8 mouse cellular contexts compared by ENCODE assay signal in the genomic region with DNA sequence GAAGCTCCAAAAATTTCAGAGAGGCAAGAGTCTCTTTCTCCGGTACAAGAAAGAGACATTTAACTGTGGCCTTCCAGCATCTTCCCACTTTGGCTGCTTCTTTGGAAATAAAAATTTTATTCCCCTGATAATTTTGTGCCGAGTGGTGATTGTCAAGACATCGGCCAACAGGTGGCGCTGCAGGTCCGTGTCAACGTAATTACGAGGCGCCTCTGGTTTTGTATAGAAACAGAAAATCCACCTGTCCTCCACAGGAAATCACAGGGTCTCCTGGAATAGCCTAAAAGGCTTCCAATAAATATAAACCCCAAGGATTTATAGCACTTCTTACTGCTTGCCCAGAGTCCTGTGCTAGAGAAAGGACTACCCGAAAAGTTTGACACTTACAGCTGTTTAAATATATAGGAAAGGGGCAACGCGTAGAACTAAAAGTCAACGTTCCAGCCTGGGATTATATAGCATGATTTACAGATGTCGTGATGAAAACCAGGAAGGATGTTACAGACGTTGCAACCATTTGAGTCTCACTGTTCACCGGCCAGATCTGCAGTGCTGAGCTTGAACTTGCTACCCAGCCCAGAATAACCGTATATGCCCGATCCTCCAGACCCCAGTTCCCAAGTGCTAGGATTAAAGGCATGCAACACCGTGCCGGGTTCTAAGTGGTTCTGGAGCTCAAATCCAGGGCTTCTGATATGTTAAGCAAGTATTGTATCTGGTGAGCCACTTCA.
DNase-seq lines count a peak whose midpoint lies in the region; ATAC-seq and TF ChIP-seq lines count a peak whose summit lies in the region.

No protein-coding gene starts in this region.

- H3K4me3 ChIP-seq in kidney, adult 2 months (ENCODE audit: insufficient read depth, low read depth, low read length) = no peak overlapping the region
- no peak overlapping the region for H3K4me3 ChIP-seq in kidney, embryonic 16.5 days (ENCODE audit: low read length)
- H3K4me3 ChIP-seq in forebrain, postnatal 0 days (ENCODE audit: low read depth, low read length) = no peak overlapping the region
- no peak overlapping the region for H3K4me3 ChIP-seq in kidney, postnatal 0 days (replicated peaks; ENCODE audit: low read depth, low read length)
- H3K4me3 ChIP-seq in limb, embryonic 15.5 days = no peak overlapping the region

- TF ChIP-seq CTCF in kidney, adult 2 months (conservative IDR thresholded peaks at IDR 0.05; ENCODE audit: insufficient read depth, insufficient read length, low read depth, low read length) = peak; percentile 78
- peak; percentile 81 for TF ChIP-seq CTCF in forebrain, postnatal 0 days (IDR thresholded peaks at IDR 0.05; ENCODE audit: low read depth)
- TF ChIP-seq CTCF in kidney, postnatal 0 days (IDR thresholded peaks at IDR 0.05; ENCODE audit: low read depth) = peak; percentile 88

- peaks cover 2% of the 10 kb centered on the region; the same call in 1 of the 2 replicates for H3K27me3 ChIP-seq in kidney, adult 2 months (replicated peaks; ENCODE audit: control insufficient read depth, insufficient read depth, low read length)
- H3K27me3 ChIP-seq in kidney, embryonic 16.5 days (ENCODE audit: insufficient read depth, low read length) = no peaks in the 10 kb centered on the region
- no peaks in the 10 kb centered on the region for H3K27me3 ChIP-seq in forebrain, postnatal 0 days (ENCODE audit: insufficient read depth, low read length)
- H3K27me3 ChIP-seq in kidney, postnatal 0 days (ENCODE audit: insufficient read depth, low read length) = no peaks in the 10 kb centered on the region
- H3K27me3 ChIP-seq in limb, embryonic 15.5 days = no peaks in the 10 kb centered on the region

- H3K9ac ChIP-seq in kidney, embryonic 16.5 days (replicated peaks; ENCODE audit: low read length) = no peak overlapping the region
- no peak overlapping the region for H3K9ac ChIP-seq in forebrain, postnatal 0 days
- no peak overlapping the region for H3K9ac ChIP-seq in kidney, postnatal 0 days (ENCODE audit: low read depth, low read length)
- no peak overlapping the region for H3K9ac ChIP-seq in limb, embryonic 15.5 days

- 0 out of 2 replicates have a peak, but pooled peaks cover 4% of the 10 kb centered on the region for H3K9me3 ChIP-seq in kidney, embryonic 16.5 days (ENCODE audit: low read length)
- no peaks in the 10 kb centered on the region for H3K9me3 ChIP-seq in forebrain, postnatal 0 days (ENCODE audit: low read length)
- H3K9me3 ChIP-seq in kidney, postnatal 0 days (replicated peaks; ENCODE audit: low read length) = no peaks in the 10 kb centered on the region
- H3K9me3 ChIP-seq in limb, embryonic 15.5 days = 0 out of 2 replicates have a peak, but pooled peaks cover 3% of the 10 kb centered on the region

- TF ChIP-seq POLR2A in kidney, adult 2 months (IDR thresholded peaks at IDR 0.05; ENCODE audit: low read depth, low read length) = no peak

- no peaks in the 10 kb centered on the region for H3K36me3 ChIP-seq in kidney, adult 2 months (ENCODE audit: control insufficient read depth, insufficient read depth, low read length)
- no peaks in the 10 kb centered on the region for H3K36me3 ChIP-seq in kidney, embryonic 16.5 days (ENCODE audit: insufficient read depth, low read length)
- no peaks in the 10 kb centered on the region for H3K36me3 ChIP-seq in forebrain, postnatal 0 days (ENCODE audit: insufficient read depth)
- no peaks in the 10 kb centered on the region for H3K36me3 ChIP-seq in kidney, postnatal 0 days (ENCODE audit: insufficient read depth, low read length)
- no peaks in the 10 kb centered on the region for H3K36me3 ChIP-seq in limb, embryonic 15.5 days

- DNase-seq in kidney, adult 2 months = peak; percentile 68
- DNase-seq in brain, adult 2 months (ENCODE audit: low read depth, low spot score) = peak; percentile 76
- peak; percentile 92 for DNase-seq in forebrain, postnatal 0 days
- peak; percentile 87 for DNase-seq in kidney, postnatal 0 days (ENCODE audit: low spot score)
- DNase-seq in retina, postnatal 7 days (ENCODE audit: low read depth, low spot score) = peak; percentile 55
- DNase-seq in thymus, postnatal 4 days = peak; percentile 92

- H3K4me1 ChIP-seq in kidney, adult 2 months (ENCODE audit: control insufficient read depth, insufficient read depth, low read length) = no peaks in the 10 kb centered on the region
- H3K4me1 ChIP-seq in kidney, embryonic 16.5 days (ENCODE audit: insufficient read depth, low read length) = peaks cover 6% of the 10 kb centered on the region; the same call in 1 of the 2 replicates
- no peaks in the 10 kb centered on the region for H3K4me1 ChIP-seq in forebrain, postnatal 0 days (ENCODE audit: insufficient read depth)
- H3K4me1 ChIP-seq in kidney, postnatal 0 days (replicated peaks; ENCODE audit: insufficient read depth, low read length) = no peaks in the 10 kb centered on the region
- peaks cover 20% of the 10 kb centered on the region for H3K4me1 ChIP-seq in limb, embryonic 15.5 days

- ATAC-seq in kidney, embryonic 16.5 days (ENCODE audit: low FRiP score, low TSS enrichment) = no peak
- ATAC-seq in forebrain, postnatal 0 days = no peak
- no peak for ATAC-seq in kidney, postnatal 0 days (replicated peaks; ENCODE audit: low FRiP score, low read depth)
- no peak for ATAC-seq in limb, embryonic 15.5 days (ENCODE audit: insufficient number of reproducible peaks, low FRiP score, low TSS enrichment, low read depth)

- 33% methylated on average over 19 of the region's 19 CpGs for WGBS in kidney, adult 2 months
- WGBS in kidney, embryonic 16.5 days = 33% methylated on average over 19 of the region's 19 CpGs
- 55% methylated on average over 19 of the region's 19 CpGs for WGBS in forebrain, postnatal 0 days
- WGBS in kidney, postnatal 0 days = 30% methylated on average over 19 of the region's 19 CpGs
- 23% methylated on average over 19 of the region's 19 CpGs for WGBS in limb, embryonic 15.5 days

- H3K27ac ChIP-seq in kidney, adult 2 months (ENCODE audit: insufficient read depth, low read depth, low read length) = no peak overlapping the region
- H3K27ac ChIP-seq in kidney, embryonic 16.5 days (ENCODE audit: low read length) = no peak overlapping the region
- no peak overlapping the region for H3K27ac ChIP-seq in forebrain, postnatal 0 days (ENCODE audit: low read depth, low read length)
- H3K27ac ChIP-seq in kidney, postnatal 0 days = no peak overlapping the region
- H3K27ac ChIP-seq in limb, embryonic 15.5 days = 0 out of 2 replicates have a peak overlapping the region, but pooled peaks have one; percentile 48

- no peak overlapping the region for H3K4me2 ChIP-seq in kidney, embryonic 16.5 days (replicated peaks; ENCODE audit: low read depth, low read length)
- no peak overlapping the region for H3K4me2 ChIP-seq in forebrain, postnatal 0 days (ENCODE audit: low read depth)
- H3K4me2 ChIP-seq in kidney, postnatal 0 days (ENCODE audit: low read length) = no peak overlapping the region
- H3K4me2 ChIP-seq in limb, embryonic 15.5 days = no peak overlapping the region
